Mouse (Mus musculus) megakaryocyte, adult 5-6 weeks (primary cell): ENCODE data around the gene Ckmt2. TPM values are rescaled to one million over a fixed set of nuclear protein-coding genes. Genes with fewer than 3 reads are reported as not detected.
A peak's percentile ranks its signal among the peaks of the same experiment; 100 is the strongest.

Source experiments
- ATAC-seq: 2 replicates; pipeline ENCODE4 v1.8.0; 2016; ENCODE audit warnings: mild to moderate bottlenecking, inconsistent platforms; ENCODE audit not compliant: poor library complexity, severe bottlenecking
- total RNA-seq, 2 experiments: library from RNA; stranded (forward) in 1 of 2; stranded (reverse) in 1 of 2; fragments of 153-499, 151-499 nt in 1 of 2; fragments of 221-1000, 200-1000 nt in 1 of 2; gene quantifications; 2 replicates each; pipeline versions ENCODE4 v1.2.3 to v1.2.4; 2015 to 2017

Gene Ckmt2
- total RNA-seq, 2 experiments from 2014 or later = not detected

DNA sequence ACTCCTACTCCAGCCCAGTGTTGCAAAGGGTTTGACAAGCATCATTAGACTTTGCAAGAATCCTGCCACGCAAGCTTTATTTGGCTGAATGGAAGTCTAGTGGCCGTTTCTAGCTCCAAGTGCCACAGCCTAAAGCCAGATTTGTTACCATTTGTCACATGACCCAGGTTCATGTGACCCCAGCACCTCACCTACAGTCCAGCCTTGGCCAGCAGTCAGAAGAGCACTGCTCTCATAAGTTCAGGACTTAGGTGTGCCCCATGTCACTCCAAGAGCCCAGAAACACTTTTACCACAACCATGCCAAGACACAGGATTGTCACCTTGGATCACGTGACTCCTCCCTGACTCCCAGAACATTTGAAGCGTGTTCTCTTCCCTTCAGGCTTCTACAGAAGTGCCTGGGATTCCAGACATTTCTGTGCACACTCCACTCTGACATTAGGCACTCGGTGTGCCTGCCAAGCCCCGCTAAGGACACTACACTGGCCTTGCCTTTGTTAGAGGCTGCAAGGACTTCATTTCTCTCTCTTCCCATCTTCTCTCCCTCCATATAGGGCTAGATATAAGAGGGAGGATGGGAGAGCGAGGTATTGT is 2.9 kb downstream of the Ckmt2 start:
- ATAC-seq = no peak

DNA sequence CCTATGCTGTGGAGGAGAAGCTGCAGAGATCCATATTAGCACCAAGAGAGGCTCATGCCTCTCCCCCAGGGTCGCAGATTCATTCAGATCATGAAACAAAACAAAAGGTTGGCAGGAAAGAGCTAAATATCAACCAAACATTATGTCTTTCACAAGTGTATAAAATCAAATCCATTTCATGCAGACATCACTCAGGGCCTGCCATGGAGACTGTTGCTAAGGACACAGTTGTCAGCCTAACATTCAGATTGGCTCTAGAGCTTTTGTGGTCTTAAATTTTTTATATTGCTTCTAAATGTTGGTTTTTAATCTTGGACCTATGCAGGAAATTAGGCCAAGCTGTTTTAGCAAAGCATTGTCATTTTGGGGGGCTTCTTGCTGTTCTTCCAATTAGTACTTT is 8.1 kb downstream of the Ckmt2 start:
- ATAC-seq = no peak

DNA sequence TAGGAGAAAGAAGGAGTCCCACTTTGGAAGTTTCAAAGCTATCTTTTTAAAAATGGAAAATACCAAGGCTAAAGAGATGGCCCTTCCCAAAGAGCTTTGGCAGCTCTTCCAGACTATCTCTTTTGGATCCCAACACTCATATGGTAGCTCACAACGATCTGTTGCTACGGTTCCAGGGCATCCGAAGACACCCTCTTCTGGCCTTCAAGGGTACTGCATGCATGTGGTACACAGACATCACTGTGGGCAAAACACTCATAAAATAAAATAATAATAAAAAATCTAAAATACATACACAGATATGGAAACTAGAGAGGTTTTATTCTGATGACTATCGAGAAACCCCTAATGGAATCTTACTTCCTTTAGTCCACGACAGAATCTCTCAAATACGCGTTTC is 17.9 kb downstream of the Ckmt2 start:
- ATAC-seq = no peak

- no peak for ATAC-seq
Observed at GRCm38 (mm10) chr13:91857427-91857826, 19.3 kb downstream of the Ckmt2 start.

- no peak for ATAC-seq
Observed at GRCm38 (mm10) chr13:91854412-91854811, 22.3 kb downstream of the Ckmt2 start.

DNA sequence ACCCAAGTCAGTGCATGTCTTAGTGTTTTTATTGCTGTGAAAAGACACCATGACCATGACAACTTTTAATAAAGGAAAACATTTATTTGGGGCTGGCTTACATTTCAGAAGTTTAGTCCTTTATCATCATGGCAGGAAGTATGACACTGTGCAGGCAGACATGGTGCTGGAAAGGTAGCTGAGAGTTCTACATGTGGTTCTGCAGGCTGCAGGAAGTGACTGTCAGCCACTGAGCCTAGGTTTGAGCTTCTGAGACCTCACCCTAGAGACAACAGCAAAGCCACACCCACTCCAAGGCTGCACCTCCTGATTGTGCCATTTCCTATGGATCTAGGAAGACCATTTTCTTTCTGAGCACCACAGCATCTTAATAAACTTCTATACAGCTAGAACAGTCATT is 48.8 kb downstream of the Ckmt2 start:
- no peak for ATAC-seq

GRCm38 (mm10) chr13:91826066-91826465 is 50.6 kb downstream of the Ckmt2 start:
- no peak for ATAC-seq

DNA sequence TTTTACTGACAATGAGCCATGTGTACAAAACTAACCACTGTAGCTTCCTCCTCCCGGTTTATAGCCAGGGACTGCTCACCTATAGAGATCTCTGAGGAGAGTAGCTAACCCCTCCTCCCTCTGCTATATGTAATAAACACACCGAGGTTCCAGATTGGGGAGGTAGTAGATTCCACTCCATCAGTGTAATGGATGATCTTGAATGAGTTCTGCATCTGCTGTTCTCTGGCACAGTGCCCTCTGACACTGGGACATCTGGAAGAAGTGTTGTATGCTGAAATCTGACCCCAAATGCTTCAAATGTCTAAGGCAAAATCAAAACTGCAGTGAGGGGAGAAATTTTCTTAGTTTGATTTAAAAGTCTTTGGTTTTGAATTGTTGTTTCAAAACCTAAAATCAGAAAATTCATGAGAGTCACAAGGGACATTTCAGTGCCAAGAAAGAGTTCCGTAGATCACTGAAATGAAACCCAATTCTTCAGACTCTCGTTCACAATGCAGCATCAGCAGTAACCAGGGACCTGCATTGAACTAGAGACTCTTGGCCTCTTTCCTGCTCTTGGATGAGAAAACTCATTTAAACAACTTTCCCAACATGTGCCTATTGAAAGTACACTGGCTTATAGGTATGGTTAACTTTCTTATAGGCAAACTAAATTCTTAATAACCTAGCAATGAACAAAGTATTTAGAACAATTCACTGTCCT is 51.7 kb downstream of the Ckmt2 start:
- no peak for ATAC-seq

GRCm38 (mm10) chr13:91823735-91824134 is 53.0 kb downstream of the Ckmt2 start:
- ATAC-seq = no peak

DNA sequence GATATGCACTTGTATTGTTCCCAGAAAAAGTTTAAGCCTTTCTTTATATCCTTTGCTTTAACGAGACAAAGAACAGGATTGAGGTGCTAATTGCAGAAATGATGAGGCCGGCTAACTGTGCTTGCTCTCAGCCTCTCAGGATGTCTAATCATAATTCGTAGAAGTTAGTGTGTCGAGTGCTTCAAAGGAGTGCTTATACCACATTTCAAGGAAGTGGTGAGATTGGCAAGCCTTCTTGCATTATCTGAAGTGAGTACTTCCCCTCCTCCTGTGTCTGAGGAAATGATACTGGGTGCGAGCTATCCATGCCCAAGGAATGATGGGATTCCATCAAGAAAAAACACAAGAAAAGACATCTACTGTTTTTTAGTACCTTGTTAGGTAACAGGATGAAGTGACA is 62.0 kb downstream of the Ckmt2 start:
- ATAC-seq = peak; percentile 77

DNA sequence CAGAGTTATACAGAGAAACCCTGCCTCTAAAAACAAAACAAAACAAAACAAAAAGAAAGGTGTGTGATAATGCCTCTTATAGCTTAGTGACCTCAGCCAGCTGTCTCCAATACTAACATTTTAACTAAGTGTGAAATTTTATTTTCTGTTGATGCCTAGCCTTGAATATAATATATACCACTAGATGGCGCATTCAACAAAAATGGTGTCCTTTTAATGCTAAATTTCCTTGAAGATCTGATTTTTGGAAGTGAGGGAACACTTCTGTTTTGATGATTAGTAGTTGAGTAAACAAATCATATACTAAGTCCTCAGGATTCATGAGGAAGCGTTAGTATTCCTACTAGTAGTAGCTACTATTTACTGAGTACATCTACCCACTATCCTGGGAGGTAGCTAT is 67.2 kb downstream of the Ckmt2 start:
- no peak for ATAC-seq

DNA sequence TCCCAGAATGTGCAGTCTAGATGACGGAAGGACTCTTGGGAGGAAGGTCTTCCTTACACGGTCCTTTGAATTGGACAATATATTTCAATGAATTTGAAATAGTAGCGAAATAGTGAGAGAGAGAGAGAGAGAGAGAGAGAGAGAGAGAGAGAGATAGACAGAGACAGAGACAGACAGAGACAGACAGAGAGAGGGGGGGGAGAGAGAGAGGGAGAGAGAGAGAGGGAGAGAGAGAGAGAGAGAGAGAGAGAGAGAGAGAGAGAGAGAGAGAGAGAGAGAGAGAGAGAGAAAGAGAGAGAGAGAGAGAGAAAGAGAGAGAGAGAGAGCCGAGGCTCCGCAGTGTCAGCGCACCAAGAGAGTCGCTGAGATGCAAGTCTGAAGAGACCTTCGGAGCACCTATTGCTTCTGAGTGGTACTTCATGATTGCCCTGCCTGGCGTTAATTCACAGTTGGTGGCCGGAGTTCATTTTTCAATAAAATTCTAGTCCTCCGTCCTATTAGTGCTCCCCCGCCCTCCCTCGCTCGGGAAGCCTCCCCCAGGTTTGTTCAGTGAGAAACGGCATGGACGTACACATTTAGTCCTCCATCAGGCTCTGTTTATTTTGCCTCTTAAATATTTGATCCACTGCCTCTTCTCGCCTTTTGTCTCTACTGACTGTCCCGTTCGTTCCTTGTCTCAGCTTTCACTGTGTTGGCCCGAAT is 68.7 kb downstream of the Ckmt2 start:
- ATAC-seq = peak; percentile 33

GRCm38 (mm10) chr13:91807155-91807839 is 69.4 kb downstream of the Ckmt2 start, which contains the start of gene Zcchc9:
Gene Zcchc9 (minus strand): TSS chr13:91807705.
- peak; percentile 93 for ATAC-seq

Other genes starting within 250 kb of the Ckmt2 start
- gene Acot12, start 135.4 kb downstream of the Ckmt2 start, total RNA-seq (2015) = not detected in 2 replicates
- gene Acot12, start 135.4 kb downstream of the Ckmt2 start, total RNA-seq (2017) = not detected in 2 replicates
- gene Zcchc9, start 69.2 kb downstream of the Ckmt2 start, total RNA-seq (2015) = 39.6 and 45.3 TPM in 2 replicates
- 43.5 and 51.3 TPM in 2 replicates for gene Zcchc9, start 69.2 kb downstream of the Ckmt2 start, total RNA-seq (2017)